Mouse (Mus musculus) limb, embryonic 14.5 days (tissue): ENCODE results near the gene Aldh3a2. TPM values are rescaled to one million over a fixed set of nuclear protein-coding genes. Genes with fewer than 3 reads are reported as not detected.
A peak's percentile ranks its signal among the peaks of the same experiment; 100 is the strongest.

Source experiments
- ATAC-seq: fragments of 200-750 bp; cut with Nextera tagmentation; 2 replicates; pipeline ENCODE4 v1.8.0; 2017; ENCODE audit warnings: low read depth, moderate number of reproducible peaks, moderate TSS enrichment; ENCODE audit not compliant: low FRiP score
- DNase-seq: peaks from one replicate; pipeline ENCODE4 v3.0.0-alpha.2; 2015; ENCODE audit warnings: low spot score
- H3K27ac ChIP-seq: fragments of 300-500 bp; sonication (generic); replicated peaks from 2 replicates; pipeline ENCODE4 v1.5.1; 2014; ENCODE audit warnings: low read depth, mild to moderate bottlenecking, low read length, moderate library complexity, mixed read lengths
- H3K27me3 ChIP-seq: fragments of 300-500 bp; sonication (generic); 2 replicates; pipeline ENCODE4 v1.6.1; 2014; ENCODE audit warnings: low read length, mixed read lengths; ENCODE audit not compliant: control insufficient read depth, insufficient read depth
- H3K36me3 ChIP-seq: fragments of 300-500 bp; sonication (generic); 2 replicates; pipeline ENCODE4 v1.6.1; 2014; ENCODE audit warnings: mild to moderate bottlenecking, low read length, moderate library complexity, mixed read lengths; ENCODE audit not compliant: control insufficient read depth, insufficient read depth
- H3K4me1 ChIP-seq: fragments of 300-500 bp; sonication (generic); 2 replicates; pipeline ENCODE4 v1.6.1; 2014; ENCODE audit warnings: antibody characterized with exemption, low read length, mixed read lengths; ENCODE audit not compliant: control insufficient read depth, insufficient read depth
- H3K4me2 ChIP-seq: fragments of 300-500 bp; sonication (generic); replicated peaks from 2 replicates; pipeline ENCODE4 v1.6.1; 2014; ENCODE audit warnings: low read depth, mild to moderate bottlenecking, low read length, moderate library complexity; ENCODE audit not compliant: severe bottlenecking
- H3K4me3 ChIP-seq: fragments of 300-500 bp; sonication (generic); replicated peaks from 2 replicates; pipeline ENCODE4 v1.5.1; 2014; ENCODE audit warnings: low read length
- H3K9ac ChIP-seq: fragments of 300-500 bp; sonication (generic); 2 replicates; pipeline ENCODE4 v1.6.1; 2014; ENCODE audit warnings: mild to moderate bottlenecking, low read depth, low read length, moderate library complexity; ENCODE audit not compliant: severe bottlenecking
- H3K9me3 ChIP-seq: fragments of 300-500 bp; sonication (generic); 2 replicates; pipeline ENCODE4 v1.6.1; 2016; ENCODE audit warnings: low read length; ENCODE audit not compliant: control insufficient read depth
- POLR2A ChIP-seq: fragments of 200-500 bp; IDR thresholded peaks from 2 replicates; pipeline ENCODE4 v1.8.0; 2012; ENCODE audit warnings: inconsistent platforms, mild to moderate bottlenecking, moderate library complexity, borderline replicate concordance; ENCODE audit not compliant: insufficient read depth, insufficient read length; ENCODE audit errors: extremely low read depth
- WGBS: fragments of 180-500 bp; shearing (Covaris S2); extraction: QIAGEN DNeasy Blood & Tissue Kit; methylation state at CpG from one replicate; pipeline ENCODE4 v1.1.7; 2014; 5-methylcytosine and 5-hydroxymethylcytosine counted together
- polyA plus RNA-seq, 2 experiments: library from polyadenylated mRNA; depleted of rRNA in 1 of 2; stranded (reverse) in 1 of 2; unstranded in 1 of 2; fragments of >200 nt; fragmentation: Nextera tagmentation in 1 of 2; extraction: Ambion mirVana in 1 of 2; gene quantifications; 2 replicates each; pipeline versions ENCODE4 v1.2.1 to v1.2.3; 2012 to 2014

Aldh3a2 gene
- polyA plus RNA-seq (2012; rRNA removed), result 33.2 and 35.5 TPM in 2 replicates
- polyA plus RNA-seq (2014; fragmentation: Nextera tagmentation; extraction: Ambion mirVana), result 33.5 and 34.4 TPM in 2 replicates

DNA sequence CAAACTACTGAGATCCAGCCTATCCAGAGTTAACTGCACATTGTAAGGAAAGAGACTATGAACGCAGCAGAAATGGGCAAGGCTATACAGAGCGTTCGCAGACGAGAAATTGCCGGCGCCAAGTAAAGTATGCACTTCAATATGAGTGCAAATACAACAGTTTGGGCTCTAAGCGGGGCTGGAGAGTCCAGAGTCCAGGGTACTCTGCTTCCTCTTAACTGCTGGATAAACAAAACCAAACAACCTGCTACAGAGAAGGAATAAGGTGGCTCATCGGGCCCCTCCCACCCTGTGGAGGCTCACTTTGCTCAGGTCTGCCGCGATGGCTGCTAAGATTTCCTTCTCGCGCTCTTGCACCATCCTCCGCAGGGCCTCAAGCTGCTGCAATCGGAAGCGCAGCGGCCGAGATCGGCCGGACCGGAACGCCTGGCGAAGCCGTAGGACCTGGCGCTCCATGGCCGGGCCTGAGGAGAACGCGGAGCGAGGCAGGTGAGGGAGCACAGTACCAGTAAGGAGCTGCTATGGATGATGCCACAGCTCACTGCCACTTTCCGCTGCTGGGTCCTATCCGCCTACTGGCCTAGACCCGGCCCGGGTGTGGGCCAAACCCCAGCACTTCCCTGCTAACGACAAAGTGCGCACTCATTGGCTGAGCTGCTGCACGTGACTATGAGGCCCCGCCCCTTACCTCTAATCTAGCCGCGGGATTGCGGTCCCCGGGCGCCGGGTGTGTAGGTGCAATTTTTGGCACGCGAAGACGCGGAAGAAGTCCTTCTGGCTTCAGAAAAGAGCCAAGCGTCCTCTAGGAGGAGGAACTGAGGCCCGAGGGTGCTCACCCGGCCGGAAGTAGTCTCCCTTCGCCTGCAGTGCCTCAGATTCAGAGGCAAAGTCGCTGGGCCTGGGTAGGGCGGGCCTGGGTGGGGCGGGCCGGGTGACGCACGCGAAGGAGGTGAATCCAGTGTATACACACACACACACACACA, at the start of gene Aldh3a2:
Gene Aldh3a2 (minus strand): TSS at position 914 of the 983 bp plus-strand sequence.
- Histone ChIP-seq H3K4me1 (peaks cover 7% of the 10 kb centered on the region), H3K4me2 (peak within 1 kb of the TSS; percentile 69), H3K36me3 (peaks cover 26% of the 10 kb centered on the region), H3K27me3 (no peaks in the 10 kb centered on the region), H3K9ac (peak within 1 kb of the TSS; percentile 89), H3K9me3 (no peaks in the 10 kb centered on the region), H3K4me3 (peak within 1 kb of the TSS; percentile 71), H3K27ac (peak within 1 kb of the TSS; percentile 95)
- ATAC-seq (peak; percentile 100), DNase-seq (peak; percentile 97)
- WGBS, result under 1% methylated on average over 56 of the region's 58 CpGs
- peak; percentile 96; the same call in 1 of the 2 replicates for TF ChIP-seq POLR2A

DNA sequence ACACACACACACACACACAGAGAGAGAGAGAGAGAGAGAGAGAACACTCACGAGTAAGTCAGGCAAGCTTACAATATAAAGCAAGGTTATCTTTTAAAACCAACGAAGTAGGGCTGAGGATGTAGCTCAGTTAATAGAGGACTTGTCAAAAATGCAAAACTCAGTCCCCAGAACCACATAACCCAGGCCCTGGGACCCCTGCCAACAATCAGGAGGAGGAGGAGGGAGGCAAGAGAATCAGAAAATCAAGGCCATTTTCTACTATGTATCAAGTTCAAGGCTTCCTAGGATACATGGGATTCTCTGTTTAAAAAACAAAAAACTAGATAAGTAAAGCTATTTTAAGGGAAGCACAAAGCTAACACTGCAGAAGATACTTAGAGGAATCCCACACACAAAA, 49.6 kb upstream of the Aldh3a2 start:
- Histone ChIP-seq H3K36me3 (no peaks in the 10 kb centered on the region), H3K9me3 (no peaks in the 10 kb centered on the region), H3K27ac (no peak overlapping the region), H3K27me3 (no peaks in the 10 kb centered on the region), H3K4me3 (no peak overlapping the region), H3K4me1 (no peaks in the 10 kb centered on the region), H3K4me2 (no peak overlapping the region), H3K9ac (no peak overlapping the region)
- DNase-seq (no peak), ATAC-seq (no peak)
- no peak for TF ChIP-seq POLR2A
- WGBS, result 64% methylated on average over 2 of the region's 2 CpGs

DNA sequence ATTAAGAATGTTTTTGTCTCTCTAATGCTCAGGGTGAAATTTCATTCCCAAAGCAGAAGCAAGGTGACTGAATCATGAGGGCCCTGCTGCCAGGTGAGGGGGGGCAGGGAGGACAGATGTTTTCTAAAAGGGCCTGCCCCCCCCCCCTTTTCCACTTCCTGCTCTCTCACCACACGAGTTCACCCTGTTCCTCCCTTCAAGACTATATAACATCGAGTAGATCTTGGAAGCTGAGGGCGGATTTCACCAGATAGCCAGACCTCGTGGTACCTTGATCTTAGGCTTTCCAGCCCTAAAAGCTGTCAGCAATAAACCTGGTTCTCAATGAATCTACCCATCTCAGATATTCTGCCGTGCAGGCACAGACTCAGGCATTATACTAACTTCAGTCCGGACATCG, 43.1 kb upstream of the Aldh3a2 start:
- no peak for DNase-seq
- H3K4me1 ChIP-seq, result no peaks in the 10 kb centered on the region
- H3K27ac ChIP-seq, result no peak overlapping the region
- no peak for TF ChIP-seq POLR2A
- no peak overlapping the region for H3K4me2 ChIP-seq
- H3K9me3 ChIP-seq, result 0 out of 2 replicates have a peak, but pooled peaks cover 4% of the 10 kb centered on the region
- 65% methylated on average over 7 of the region's 7 CpGs for WGBS
- no peak overlapping the region for H3K9ac ChIP-seq
- no peak overlapping the region for H3K4me3 ChIP-seq
- H3K36me3 ChIP-seq, result no peaks in the 10 kb centered on the region
- no peak for ATAC-seq
- no peaks in the 10 kb centered on the region for H3K27me3 ChIP-seq

DNA sequence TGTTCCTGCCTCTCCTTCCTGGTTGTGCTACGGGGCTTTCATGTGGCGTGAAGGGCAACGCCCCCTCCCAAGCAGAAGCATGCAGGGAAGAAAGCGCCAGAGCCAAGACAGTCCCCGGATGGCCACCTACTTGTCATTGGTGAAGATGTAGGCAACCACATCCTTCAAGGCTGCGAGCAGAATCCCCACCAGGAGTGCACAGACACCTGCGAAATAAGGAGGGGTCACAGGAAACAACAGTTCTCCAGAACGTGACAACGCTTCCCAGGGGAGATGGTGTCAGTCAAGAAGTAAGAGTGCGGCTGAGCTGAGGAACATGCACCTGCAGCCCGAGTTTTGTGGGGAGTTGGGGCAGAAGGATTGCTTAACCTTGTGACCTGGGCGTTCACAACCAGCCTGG, 42.6 kb upstream of the Aldh3a2 start:
- H3K4me2 ChIP-seq, result no peak overlapping the region

DNA sequence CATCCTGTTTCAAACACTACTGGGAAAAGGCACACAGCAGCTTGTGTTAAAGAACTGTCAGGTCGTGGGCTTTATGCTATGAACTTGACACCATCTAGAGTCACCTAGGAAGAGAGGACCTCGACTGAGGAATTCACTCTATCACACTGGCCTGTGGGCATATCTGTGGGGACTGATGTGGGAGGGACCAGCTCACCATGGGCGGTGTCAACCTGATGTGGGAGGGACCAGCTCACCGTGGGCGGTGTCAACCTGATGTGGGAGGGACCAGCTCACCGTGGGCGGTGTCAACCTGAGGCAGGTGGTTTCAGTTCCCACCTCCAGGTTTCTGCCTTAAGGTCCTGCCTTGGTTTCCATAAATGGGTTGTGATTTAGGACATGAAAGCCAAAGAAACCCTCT, 40.5 kb upstream of the Aldh3a2 start:
- H3K9me3 ChIP-seq, result 0 out of 2 replicates have a peak, but pooled peaks cover 4% of the 10 kb centered on the region
- 35% methylated on average over 7 of the region's 7 CpGs for WGBS
- H3K9ac ChIP-seq, result no peak overlapping the region
- H3K4me2 ChIP-seq, result no peak overlapping the region
- no peak for DNase-seq
- no peaks in the 10 kb centered on the region for H3K4me1 ChIP-seq
- no peak for ATAC-seq
- no peak overlapping the region for H3K27ac ChIP-seq
- no peak for TF ChIP-seq POLR2A
- H3K27me3 ChIP-seq, result no peaks in the 10 kb centered on the region
- no peak overlapping the region for H3K4me3 ChIP-seq
- H3K36me3 ChIP-seq, result no peaks in the 10 kb centered on the region

More for the DNA sequence above, 42.6 kb upstream of the Aldh3a2 start:
- no peak for TF ChIP-seq POLR2A
- no peaks in the 10 kb centered on the region for H3K27me3 ChIP-seq
- no peak overlapping the region for H3K4me3 ChIP-seq
- ATAC-seq (no peak), DNase-seq (no peak)
- H3K4me1 ChIP-seq, result no peaks in the 10 kb centered on the region
- no peak overlapping the region for H3K9ac ChIP-seq
- H3K9me3 ChIP-seq, result 0 out of 2 replicates have a peak, but pooled peaks cover 4% of the 10 kb centered on the region
- WGBS, result 61% methylated on average over 12 of the region's 12 CpGs
- H3K27ac ChIP-seq, result no peak overlapping the region
- no peaks in the 10 kb centered on the region for H3K36me3 ChIP-seq
